Mouse (Mus musculus) E14TG2a.4 (cell line): ENCODE results near the gene Zbtb11.

Experiments
- CTCF ChIP-seq: conservative IDR thresholded peaks from 2 replicates; pipeline ENCODE4 v1.5.1; 2014; ENCODE audit warnings: low read length
- NANOG ChIP-seq: IDR thresholded peaks from 2 replicates; pipeline ENCODE4 v1.6.1; 2014; ENCODE audit warnings: borderline replicate concordance, low read length, mixed read lengths

- TF ChIP-seq CTCF = no peak
- TF ChIP-seq NANOG = no peak
Observed at GRCm38 (mm10) chr16:55990311-55990710, 16.6 kb downstream of the Zbtb11 start.
